Mouse (Mus musculus) c-Kit-positive CD71-positive TER-119-positive erythroid progenitor cells, embryonic 14.5 days (primary cell): ENCODE results near the gene Ninl.

Experiments
- DNase-seq: peaks from one replicate; pipeline ENCODE4 v3.0.0-alpha.2; 2013; ENCODE audit warnings: low spot score

The Ninl gene

GRCm38 (mm10) chr2:150902347-150902746, 136.8 kb downstream of the Ninl start:
- no peak for DNase-seq

GRCm38 (mm10) chr2:150900341-150900740, 138.8 kb downstream of the Ninl start:
- DNase-seq, result no peak

- DNase-seq, result no peak
Measured at GRCm38 (mm10) chr2:150895691-150896252, 143.4 kb downstream of the Ninl start.

- no peak for DNase-seq
Measured at GRCm38 (mm10) chr2:150894617-150895267, 144.4 kb downstream of the Ninl start.

- DNase-seq, result peak; percentile 13
Measured at GRCm38 (mm10) chr2:150887370-150887769, 151.8 kb downstream of the Ninl start.

- no peak for DNase-seq
Measured at GRCm38 (mm10) chr2:150886315-150886714, 152.9 kb downstream of the Ninl start.

GRCm38 (mm10) chr2:150885814-150886213, 153.4 kb downstream of the Ninl start:
- no peak for DNase-seq

GRCm38 (mm10) chr2:150884779-150885110, 154.4 kb downstream of the Ninl start:
- DNase-seq, result no peak
